Mouse (Mus musculus) heart, postnatal 36 days (tissue): Measurements from ENCODE around the gene Plxnd1. TPM values are rescaled to one million over a fixed set of nuclear protein-coding genes. Genes with fewer than 3 reads are reported as not detected.

Experiments used
- DNase-seq, 2 experiments: peaks; one replicate each; pipeline ENCODE4 v3.0.0; 2021 to 2022
- intact Hi-C: fragments of 180-260 bp; cut with DNase I; formaldehyde crosslinking; loops from one replicate; pipeline ENCODE4 v1.15.1; 2025
- total RNA-seq, 2 experiments: library from RNA; stranded (reverse); gene quantifications; 2 replicates each; pipeline ENCODE4 v1.2.3; 2021

Plxnd1 gene
- total RNA-seq, 2 experiments from 2014 or later, result 69.9 to 74.6 TPM

GRCm38 (mm10) chr6:115962439-115963085 lies 32.2 kb downstream of the Plxnd1 start:
- intact Hi-C loops, result loop anchor here (2.0 kb wide), 1 partner anchor 32 kb away; the partner anchor contains the start of gene Plxnd1
- no peak for DNase-seq

- intact Hi-C loops, result loop anchor here (2.0 kb wide), 1 partner anchor 33 kb away; the partner anchor contains the start of gene Plxnd1
- no peak for DNase-seq
These were observed 33.1 kb downstream of the Plxnd1 start for GRCm38 (mm10) chr6:115961743-115962142.

- intact Hi-C loops, result no loop called here
- DNase-seq, result no peak
These were observed 34.5 kb downstream of the Plxnd1 start for GRCm38 (mm10) chr6:115960322-115960721.

GRCm38 (mm10) chr6:115959151-115959691 lies 35.6 kb downstream of the Plxnd1 start:
- intact Hi-C loops, result loop anchor here (2.0 kb wide), 1 partner anchor 58 kb away; no protein-coding TSS in a partner anchor
- DNase-seq, result peak; percentile 89 to 91

- DNase-seq, result no peak
- intact Hi-C loops, result loop anchor here (2.0 kb wide), 1 partner anchor 58 kb away; no protein-coding TSS in a partner anchor
These were observed 36.4 kb downstream of the Plxnd1 start for GRCm38 (mm10) chr6:115958445-115958844.

GRCm38 (mm10) chr6:115957681-115958080 lies 37.1 kb downstream of the Plxnd1 start:
- intact Hi-C loops, result loop anchor here (2.0 kb wide), 1 partner anchor 57 kb away; no protein-coding TSS in a partner anchor
- DNase-seq, result no peak

GRCm38 (mm10) chr6:115956922-115957601 lies 37.7 kb downstream of the Plxnd1 start:
- intact Hi-C loops, result no loop called here
- DNase-seq, result peak in 1 of 2 experiments; percentile 63

- no peak for DNase-seq
- intact Hi-C loops, result no loop called here
These were observed 38.3 kb downstream of the Plxnd1 start for GRCm38 (mm10) chr6:115956418-115956921.

GRCm38 (mm10) chr6:115955664-115956063 lies 39.1 kb downstream of the Plxnd1 start:
- no peak for DNase-seq
- intact Hi-C loops, result loop anchor here (2.0 kb wide), 1 partner anchor 41 kb away; no protein-coding TSS in a partner anchor

- no peak for DNase-seq
- intact Hi-C loops, result loop anchor here (2.0 kb wide), 1 partner anchor 40 kb away; no protein-coding TSS in a partner anchor
These were observed 39.6 kb downstream of the Plxnd1 start for GRCm38 (mm10) chr6:115955169-115955568.

- intact Hi-C loops, result loop anchor here (2.0 kb wide), 1 partner anchor 40 kb away; no protein-coding TSS in a partner anchor
- DNase-seq, result no peak
These were observed 40.2 kb downstream of the Plxnd1 start for GRCm38 (mm10) chr6:115954506-115955074.

- intact Hi-C loops, result no loop called here
- no peak for DNase-seq
These were observed 48.4 kb downstream of the Plxnd1 start for GRCm38 (mm10) chr6:115946389-115946788.

GRCm38 (mm10) chr6:115945633-115946032 lies 49.2 kb downstream of the Plxnd1 start:
- intact Hi-C loops, result no loop called here

GRCm38 (mm10) chr6:115944638-115945037 lies 50.2 kb downstream of the Plxnd1 start, which contains the start of gene H1foo:
H1foo (plus strand) TSS chr6:115944938.
- intact Hi-C loops, result no loop called here
- no peak for DNase-seq

More at GRCm38 (mm10) chr6:115945633-115946032, 49.2 kb downstream of the Plxnd1 start:
- DNase-seq, result no peak

- intact Hi-C loops, result no loop called here
- peak in 1 of 2 experiments; percentile 47 for DNase-seq
These were observed 51.0 kb downstream of the Plxnd1 start for GRCm38 (mm10) chr6:115943498-115944427.

GRCm38 (mm10) chr6:115941128-115941527 lies 53.7 kb downstream of the Plxnd1 start:
- intact Hi-C loops, result no loop called here
- DNase-seq, result no peak

- intact Hi-C loops, result no loop called here
- DNase-seq, result no peak
These were observed 54.2 kb downstream of the Plxnd1 start for GRCm38 (mm10) chr6:115940603-115941002.

- intact Hi-C loops, result no loop called here
- no peak for DNase-seq
These were observed 56.0 kb downstream of the Plxnd1 start for GRCm38 (mm10) chr6:115938798-115939197.

- intact Hi-C loops, result no loop called here
- no peak for DNase-seq
These were observed 56.8 kb downstream of the Plxnd1 start for GRCm38 (mm10) chr6:115938011-115938410.
